Mouse (Mus musculus) heart, embryonic 14.5 days (tissue): ENCODE data around the gene Vmn1r86. TPM values are rescaled to one million over a fixed set of nuclear protein-coding genes. Genes with fewer than 3 reads are reported as not detected.

Experiments used
- polyA plus RNA-seq: library from polyadenylated mRNA; unstranded; fragments of >200 nt; fragmentation: Nextera tagmentation; extraction: Ambion mirVana; gene quantifications from 2 replicates; pipeline ENCODE4 v1.2.1, GENCODE M21; 2014

Gene Vmn1r86
- polyA plus RNA-seq, 1 experiment from 2014 or later: not detected

Other genes with a start within 250 kb of the Vmn1r86 start
- 3.5 and 3.8 TPM in 2 replicates for gene Zfp128, start 238.7 kb downstream of the Vmn1r86 start, polyA plus RNA-seq
- gene Zscan22, start 222.1 kb downstream of the Vmn1r86 start, polyA plus RNA-seq: 12.7 TPM in 2 replicates
- 660 and 762 TPM in 2 replicates for gene Rps5, start 197.6 kb downstream of the Vmn1r86 start, polyA plus RNA-seq
- gene Rnf225, start 192.5 kb downstream of the Vmn1r86 start, polyA plus RNA-seq: 0.30 and 0.45 TPM in 2 replicates
- gene Zfp324, start 154.1 kb downstream of the Vmn1r86 start, polyA plus RNA-seq: 6.1 and 6.3 TPM in 2 replicates
- 4.4 and 5.2 TPM in 2 replicates for gene Zfp446, start 142.1 kb downstream of the Vmn1r86 start, polyA plus RNA-seq
- gene Slc27a5, start 121.7 kb downstream of the Vmn1r86 start, polyA plus RNA-seq: 0.08 TPM in 1 of 2 replicates, not detected in the other
- gene Trim28, start 120.8 kb downstream of the Vmn1r86 start, polyA plus RNA-seq: 210 and 224 TPM in 2 replicates
- gene Zbtb45, start 109.9 kb downstream of the Vmn1r86 start, polyA plus RNA-seq: 12.8 and 17.2 TPM in 2 replicates
- 153 and 165 TPM in 2 replicates for gene Chmp2a, start 85.1 kb downstream of the Vmn1r86 start, polyA plus RNA-seq
- gene Ube2m, start 81.6 kb downstream of the Vmn1r86 start, polyA plus RNA-seq: 151 and 180 TPM in 2 replicates
- gene Mzf1, start 65.2 kb downstream of the Vmn1r86 start, polyA plus RNA-seq: 1.4 and 1.8 TPM in 2 replicates
- gene Vmn1r85, start 24.7 kb downstream of the Vmn1r86 start, polyA plus RNA-seq: not detected in 2 replicates
- gene Vmn1r87, start 20.2 kb upstream of the Vmn1r86 start, polyA plus RNA-seq: not detected in 2 replicates
- gene Vmn1r88, start 39.7 kb upstream of the Vmn1r86 start, polyA plus RNA-seq: not detected in 2 replicates
- gene Vmn1r89, start 93.1 kb upstream of the Vmn1r86 start, polyA plus RNA-seq: not detected in 2 replicates
- gene Lig1, start 157.4 kb upstream of the Vmn1r86 start, polyA plus RNA-seq: 53.4 and 57.5 TPM in 2 replicates
- 3.3 and 4.2 TPM in 2 replicates for gene Zswim9, start 158.8 kb upstream of the Vmn1r86 start, polyA plus RNA-seq
- 0.38 and 0.55 TPM in 2 replicates for gene Pla2g4c, start 204.7 kb upstream of the Vmn1r86 start, polyA plus RNA-seq